Mouse (Mus musculus) bone marrow macrophage, adult 2 months (primary cell): ENCODE data around the gene Begain.

Source experiments
- CTCF ChIP-seq: IDR thresholded peaks from 2 replicates; pipeline ENCODE4 v1.5.1; 2012; ENCODE audit warnings: low read depth, mild to moderate bottlenecking, low read length, moderate library complexity
- POLR2A ChIP-seq: IDR thresholded peaks from 2 replicates; pipeline ENCODE4 v1.6.1; 2012; ENCODE audit warnings: mild to moderate bottlenecking, low read depth, low read length, borderline replicate concordance

DNA sequence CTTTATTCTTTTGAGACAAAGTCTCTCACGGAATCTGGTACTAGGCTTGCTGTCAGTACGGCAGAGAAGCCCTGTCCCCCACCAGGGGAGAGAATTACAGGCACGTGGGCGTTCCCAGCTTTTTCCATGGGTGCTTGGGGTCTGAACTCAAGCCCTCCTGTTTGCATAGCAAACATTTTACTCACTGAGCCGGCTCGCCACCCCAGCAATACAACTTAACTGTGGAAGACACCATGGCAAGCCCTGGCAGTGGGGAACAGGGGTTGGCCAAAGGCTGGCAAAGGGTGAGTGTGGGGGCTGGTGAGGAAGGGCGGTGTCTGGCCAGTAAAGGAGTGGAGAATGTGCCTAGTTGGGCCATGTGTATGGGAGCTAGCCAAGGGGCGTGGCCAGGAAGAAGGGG lies 47.7 kb upstream of the Begain start:
- no peak for TF ChIP-seq CTCF
- TF ChIP-seq POLR2A = no peak
